ENCODE assay signal across 18 mouse cellular contexts in genomic region chr11:78073577-78074276, GRCm38 (mm10). TPM values are rescaled to one million over a fixed set of nuclear protein-coding genes. Genes with fewer than 3 reads are reported as not detected.
DNase-seq lines count a peak whose midpoint lies in the region; ATAC-seq and TF ChIP-seq lines count a peak whose summit lies in the region.
"Had no signal": no experiment of that assay in that cellular context is flagged by ENCODE, and none has a peak within 500 bp of the region (broad histone marks: within the 10 kb centered on the region; RNA-seq: fewer than 3 reads in every experiment).

No protein-coding gene starts in this region.

- H3K36me3 ChIP-seq in liver, embryonic 16.5 days (ENCODE audit: control insufficient read depth, insufficient read depth): peaks cover 26% of the 10 kb centered on the region
- H3K36me3 ChIP-seq in stomach, embryonic 15.5 days: peaks cover 35% of the 10 kb centered on the region

- TF ChIP-seq CTCF in left cerebral cortex, adult 2 months (IDR thresholded peaks at IDR 0.05): no peak

- H3K4me3 ChIP-seq in liver, embryonic 16.5 days (ENCODE audit: low read depth, low read length): peak overlapping the region; percentile 74
- no peak overlapping the region for H3K4me3 ChIP-seq in stomach, embryonic 15.5 days (replicated peaks)
- no peak overlapping the region for H3K4me3 ChIP-seq in left cerebral cortex, adult 2 months
- H3K4me3 ChIP-seq: embryonic facial prominence, embryonic 13.5 days; forebrain, embryonic 13.5 days; layer of hippocampus, adult 2 months; midbrain, embryonic 12.5 days had no signal

- DNase-seq in spleen, adult 12 weeks (ENCODE audit: low spot score): peak; percentile 66
- no peak for DNase-seq in spleen, adult 18-20 months
- no peak for DNase-seq in left cerebral cortex, adult 2 months (ENCODE audit: extremely low spot score in 1 of 2, low spot score in 2 of 2)
- no peak for DNase-seq in cerebellum, adult 9-11 months
- DNase-seq in left cerebral cortex, adult 11 months (ENCODE audit: low spot score): no peak
- DNase-seq: cerebellum, adult 18-20 months; right cerebral cortex, adult 18-20 months; thymus, postnatal 36 days had no signal

- no peaks in the 10 kb centered on the region for H3K9me3 ChIP-seq in liver, embryonic 16.5 days (replicated peaks; ENCODE audit: control insufficient read depth, low read length)
- H3K9me3 ChIP-seq in stomach, embryonic 15.5 days: no peaks in the 10 kb centered on the region
- H3K9me3 ChIP-seq: embryonic facial prominence, embryonic 13.5 days; forebrain, embryonic 13.5 days; midbrain, embryonic 12.5 days had no signal

- peak overlapping the region; percentile 94 for H3K9ac ChIP-seq in liver, embryonic 16.5 days (ENCODE audit: low read depth, low read length)
- no peak overlapping the region for H3K9ac ChIP-seq in stomach, embryonic 15.5 days
- H3K9ac ChIP-seq: embryonic facial prominence, embryonic 13.5 days; forebrain, embryonic 13.5 days; midbrain, embryonic 12.5 days had no signal

- peak overlapping the region; percentile 100 for H3K27ac ChIP-seq in liver, embryonic 16.5 days (ENCODE audit: low read length)
- H3K27ac ChIP-seq in stomach, embryonic 15.5 days: no peak overlapping the region
- no peak overlapping the region for H3K27ac ChIP-seq in left cerebral cortex, adult 2 months
- H3K27ac ChIP-seq: embryonic facial prominence, embryonic 13.5 days; forebrain, embryonic 13.5 days; kidney, postnatal 0 days; layer of hippocampus, adult 2 months; midbrain, embryonic 12.5 days had no signal

- intact Hi-C loops in left cerebral cortex, adult 2 months (cut with DNase I): no loop called here

- H3K4me1 ChIP-seq in liver, embryonic 16.5 days (ENCODE audit: control insufficient read depth, low read depth, low read length): peaks cover 31% of the 10 kb centered on the region
- H3K4me1 ChIP-seq in stomach, embryonic 15.5 days: no peaks in the 10 kb centered on the region
- H3K4me1 ChIP-seq: embryonic facial prominence, embryonic 13.5 days; forebrain, embryonic 13.5 days; midbrain, embryonic 12.5 days had no signal

- H3K27me3 ChIP-seq in liver, embryonic 16.5 days (ENCODE audit: control insufficient read depth, insufficient read depth, low read depth, low read length): no peaks in the 10 kb centered on the region
- H3K27me3 ChIP-seq in stomach, embryonic 15.5 days (replicated peaks): no peaks in the 10 kb centered on the region
- H3K27me3 ChIP-seq: CH12.LX; embryonic facial prominence, embryonic 13.5 days; forebrain, embryonic 13.5 days; midbrain, embryonic 12.5 days; Patski had no signal

- 32% methylated on average over 9 of the region's 9 CpGs for WGBS in liver, embryonic 16.5 days (ENCODE audit: insufficient replicate concordance)
- 93% methylated on average over 9 of the region's 9 CpGs for WGBS in stomach, embryonic 15.5 days

- H3K4me2 ChIP-seq in liver, embryonic 16.5 days (ENCODE audit: low read depth, low read length): peak overlapping the region; percentile 79
- H3K4me2 ChIP-seq in stomach, embryonic 15.5 days: no peak overlapping the region
- H3K4me2 ChIP-seq: embryonic facial prominence, embryonic 13.5 days; forebrain, embryonic 13.5 days; midbrain, embryonic 12.5 days had no signal

- ATAC-seq in erythroid progenitor cell, adult 5-6 weeks (replicated peaks; ENCODE audit: low FRiP score, poor library complexity, severe bottlenecking): peak; percentile 57
- peak; percentile 61 for ATAC-seq in liver, embryonic 16.5 days (ENCODE audit: low read depth)
- peak; percentile 62 for ATAC-seq in stomach, embryonic 15.5 days (ENCODE audit: insufficient read depth, low FRiP score, low read depth)
- ATAC-seq: forebrain, embryonic 13.5 days; Patski had no signal

RNA-seq across cellular contexts. Expression of gene Eral1, which starts 6.5 kb away (rescaled TPM):
- total RNA-seq in erythroid progenitor cell, adult 5-6 weeks (2015; ENCODE audit: low replicate concordance): 4.0 and 5.0 TPM in 2 replicates
- 3.6 and 6.7 TPM in 2 replicates for total RNA-seq in erythroid progenitor cell, adult 5-6 weeks (2017; ENCODE audit: low replicate concordance)
- 12.4 and 12.7 TPM in 2 replicates for polyA plus RNA-seq in liver, embryonic 16.5 days (2015; fragmentation: Nextera tagmentation; extraction: Ambion mirVana)
- 26.5 and 30.6 TPM in 2 replicates for polyA plus RNA-seq in stomach, embryonic 15.5 days (2015; fragmentation: Nextera tagmentation; extraction: Ambion mirVana)
- total RNA-seq in left cerebral cortex, adult 2 months (2021): 10 to 100 TPM; 18.9 to 19.0 TPM

RNA-seq across cellular contexts. Expression of gene Fam222b, which starts 20.7 kb away (rescaled TPM):
- 2.9 and 4.3 TPM in 2 replicates for total RNA-seq in erythroid progenitor cell, adult 5-6 weeks (2015; ENCODE audit: low replicate concordance)
- 0.45 and 1.5 TPM in 2 replicates for total RNA-seq in erythroid progenitor cell, adult 5-6 weeks (2017; ENCODE audit: low replicate concordance)
- polyA plus RNA-seq in liver, embryonic 16.5 days (2015; fragmentation: Nextera tagmentation; extraction: Ambion mirVana): 3.4 and 4.9 TPM in 2 replicates
- 10.2 and 10.6 TPM in 2 replicates for polyA plus RNA-seq in stomach, embryonic 15.5 days (2015; fragmentation: Nextera tagmentation; extraction: Ambion mirVana)
- 10 to 100 TPM; 27.5 to 32.1 TPM for total RNA-seq in left cerebral cortex, adult 2 months (2021)

RNA-seq across cellular contexts. Expression of gene Flot2, which starts 36.0 kb away (rescaled TPM):
- total RNA-seq in erythroid progenitor cell, adult 5-6 weeks (2015; ENCODE audit: low replicate concordance): 15.1 and 24.7 TPM in 2 replicates
- total RNA-seq in erythroid progenitor cell, adult 5-6 weeks (2017; ENCODE audit: low replicate concordance): 13.1 and 17.6 TPM in 2 replicates
- 24.5 and 25.1 TPM in 2 replicates for polyA plus RNA-seq in liver, embryonic 16.5 days (2015; fragmentation: Nextera tagmentation; extraction: Ambion mirVana)
- polyA plus RNA-seq in stomach, embryonic 15.5 days (2015; fragmentation: Nextera tagmentation; extraction: Ambion mirVana): 54.1 and 60.5 TPM in 2 replicates
- total RNA-seq in left cerebral cortex, adult 2 months (2021): 10 to 100 TPM; 91.2 to 96.0 TPM

RNA-seq across cellular contexts. Expression of gene Dhrs13, which starts 41.6 kb away (rescaled TPM):
- 10.1 and 10.8 TPM in 2 replicates for total RNA-seq in erythroid progenitor cell, adult 5-6 weeks (2015; ENCODE audit: low replicate concordance)
- total RNA-seq in erythroid progenitor cell, adult 5-6 weeks (2017; ENCODE audit: low replicate concordance): 7.1 and 10.8 TPM in 2 replicates
- 10.8 and 11.3 TPM in 2 replicates for polyA plus RNA-seq in liver, embryonic 16.5 days (2015; fragmentation: Nextera tagmentation; extraction: Ambion mirVana)
- 17.3 and 19.4 TPM in 2 replicates for polyA plus RNA-seq in stomach, embryonic 15.5 days (2015; fragmentation: Nextera tagmentation; extraction: Ambion mirVana)
- 1 to 10 TPM; 5.5 to 6.3 TPM for total RNA-seq in left cerebral cortex, adult 2 months (2021)

Comparison
In these comparisons a context has a peak if more than half of its experiments do, and no peak if none do; other contexts are left out.
1. RNA of gene Fam222b, which starts 20.7 kb away (total RNA-seq): 27.5 to 32.1 TPM in left cerebral cortex, adult 2 months; 0.45 to 4.3 TPM in erythroid progenitor cell, adult 5-6 weeks; every median in the first group is over 4 times any median in the second.
2. Peak in every context shown above with its lines, with median percentiles within 50 percentile points of each other: ATAC-seq.